Mouse (Mus musculus) 3134 (cell line): ENCODE data around the gene Mrpl35.
A peak's percentile ranks its signal among the peaks of the same experiment; 100 is the strongest.

Experiments
- DNase-seq: peaks from one replicate; pipeline ENCODE4 v3.0.0-alpha.2; 2011; ENCODE audit warnings: low spot score; ENCODE audit not compliant: insufficient read length; ENCODE audit errors: extremely low read depth

Mrpl35 gene

GRCm38 (mm10) chr6:71801011-71801713 lies 25.6 kb downstream of the Mrpl35 start:
- DNase-seq, result no peak

DNA sequence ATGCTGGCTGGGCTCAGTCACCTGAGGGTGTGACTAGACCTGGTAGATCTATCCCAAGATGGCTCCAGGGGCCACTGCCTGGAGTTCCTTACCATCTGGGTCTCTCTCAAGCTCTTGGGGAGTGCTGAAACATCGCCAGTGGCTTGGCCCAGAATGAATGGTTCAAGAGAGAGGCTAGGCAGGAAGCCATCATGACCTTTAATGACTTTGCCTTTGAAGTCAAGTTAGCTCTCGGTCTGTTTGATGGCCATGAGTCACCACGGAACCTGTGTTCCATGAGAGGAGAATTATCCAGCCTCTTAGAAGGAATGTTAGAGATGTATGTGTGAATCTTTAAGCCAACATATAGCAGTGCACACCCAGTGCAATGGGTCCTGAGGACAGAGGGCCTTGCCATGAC lies 27.4 kb downstream of the Mrpl35 start:
- DNase-seq, result no peak

GRCm38 (mm10) chr6:71791771-71792170 lies 35.0 kb downstream of the Mrpl35 start:
- no peak for DNase-seq

- peak; percentile 61 for DNase-seq
Measured at GRCm38 (mm10) chr6:71788348-71788747, 38.4 kb downstream of the Mrpl35 start.

DNA sequence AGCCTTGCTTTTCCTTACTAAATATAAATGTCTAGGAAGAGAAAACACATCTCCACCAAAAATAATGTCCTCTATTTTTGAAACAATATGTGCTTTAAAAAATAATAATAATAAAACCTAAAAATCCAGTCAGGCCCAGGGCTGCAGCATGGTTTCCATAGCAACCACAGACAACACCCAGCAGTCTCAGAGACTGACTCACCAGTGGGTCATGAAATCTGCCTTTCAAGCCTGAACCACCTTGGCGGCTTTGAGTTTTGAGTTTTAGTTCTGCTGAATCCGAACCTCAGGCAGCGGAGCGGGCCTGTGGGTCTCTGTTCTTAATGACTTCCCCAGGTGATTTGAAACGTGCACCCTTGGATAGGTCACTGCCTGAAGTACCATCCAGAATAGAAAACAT lies 43.6 kb downstream of the Mrpl35 start:
- no peak for DNase-seq

GRCm38 (mm10) chr6:71780431-71780830 lies 46.3 kb downstream of the Mrpl35 start:
- no peak for DNase-seq

- DNase-seq, result no peak
Measured at GRCm38 (mm10) chr6:71779831-71780230, 46.9 kb downstream of the Mrpl35 start.

DNA sequence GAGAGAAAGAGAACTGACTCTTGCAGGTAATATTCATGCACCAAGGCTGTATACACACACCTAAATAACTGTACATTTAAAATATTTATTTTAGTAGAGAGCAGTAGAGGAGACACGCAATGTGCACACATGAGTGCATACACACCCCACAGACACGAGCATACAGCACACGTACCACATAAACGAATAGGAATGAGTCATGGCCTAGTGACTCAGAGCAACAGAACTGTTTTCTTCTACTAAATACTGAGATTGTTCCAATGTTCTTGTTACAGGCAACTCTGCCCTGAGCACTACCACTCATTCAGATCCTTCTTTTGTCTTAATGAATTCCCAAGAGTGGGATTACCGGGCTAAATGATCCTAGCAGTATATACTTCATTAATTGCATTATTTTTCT lies 48.8 kb downstream of the Mrpl35 start:
- no peak for DNase-seq

- DNase-seq, result no peak
Measured at GRCm38 (mm10) chr6:71772636-71773208, 54.0 kb downstream of the Mrpl35 start.

DNA sequence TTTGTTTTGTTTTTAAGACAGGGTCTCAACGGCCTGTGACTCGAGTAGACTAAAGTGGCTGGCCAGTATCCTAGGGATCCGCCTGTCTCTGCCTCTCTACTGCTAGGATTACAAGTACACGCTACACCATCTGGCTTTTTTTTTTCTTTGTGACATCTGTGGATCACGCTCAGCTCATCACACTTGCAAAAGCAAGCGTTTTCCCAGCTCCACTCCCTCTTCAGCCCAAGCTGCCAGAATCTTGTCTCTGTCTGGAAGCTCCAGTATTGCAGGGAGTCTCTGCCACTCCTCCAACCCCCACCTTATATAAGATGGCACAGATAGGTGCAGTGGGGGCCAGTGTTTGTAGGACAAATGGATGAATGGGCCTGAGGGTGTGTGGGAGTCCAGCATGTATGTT lies 54.6 kb downstream of the Mrpl35 start:
- no peak for DNase-seq

GRCm38 (mm10) chr6:71771282-71771681 lies 55.5 kb downstream of the Mrpl35 start:
- no peak for DNase-seq

GRCm38 (mm10) chr6:71770856-71771255 lies 55.9 kb downstream of the Mrpl35 start:
- DNase-seq, result no peak

DNA sequence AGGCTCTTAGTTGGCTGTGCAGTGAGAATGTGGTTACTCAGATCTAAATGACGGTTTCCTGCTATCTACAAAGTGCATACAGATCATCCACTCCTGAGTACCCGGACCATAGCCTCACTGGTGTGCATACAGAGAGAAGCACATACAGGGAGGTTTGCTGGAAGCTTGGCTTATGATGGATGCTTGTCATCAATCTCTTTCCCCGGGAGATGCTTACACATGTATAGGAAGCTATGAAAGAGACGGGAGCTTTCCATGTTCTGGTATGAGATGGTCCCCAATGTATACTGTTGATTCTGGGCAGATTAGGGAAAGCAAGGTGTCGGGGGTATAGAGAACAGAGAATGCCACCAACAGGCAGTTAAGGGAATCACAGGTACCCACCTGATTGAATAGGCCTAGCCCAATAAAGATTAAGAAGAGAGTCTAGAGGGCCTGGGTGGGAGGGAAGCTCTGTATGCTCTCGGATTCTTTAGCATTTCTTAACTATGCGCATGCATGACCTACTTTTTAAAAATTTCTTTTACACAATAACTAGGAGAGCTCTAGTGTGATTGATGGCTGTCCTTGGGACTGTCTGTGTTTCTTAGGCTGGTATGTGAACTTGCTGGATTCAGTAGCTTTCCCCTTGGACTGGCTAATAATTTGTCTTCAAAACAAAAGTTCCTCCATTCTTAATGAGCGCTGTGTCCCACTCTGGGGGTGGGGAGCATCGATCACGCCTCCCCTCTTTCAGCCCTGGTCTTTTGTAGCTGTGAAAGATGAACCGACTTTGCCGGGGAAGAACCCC lies 56.7 kb downstream of the Mrpl35 start:
- DNase-seq, result no peak

DNA sequence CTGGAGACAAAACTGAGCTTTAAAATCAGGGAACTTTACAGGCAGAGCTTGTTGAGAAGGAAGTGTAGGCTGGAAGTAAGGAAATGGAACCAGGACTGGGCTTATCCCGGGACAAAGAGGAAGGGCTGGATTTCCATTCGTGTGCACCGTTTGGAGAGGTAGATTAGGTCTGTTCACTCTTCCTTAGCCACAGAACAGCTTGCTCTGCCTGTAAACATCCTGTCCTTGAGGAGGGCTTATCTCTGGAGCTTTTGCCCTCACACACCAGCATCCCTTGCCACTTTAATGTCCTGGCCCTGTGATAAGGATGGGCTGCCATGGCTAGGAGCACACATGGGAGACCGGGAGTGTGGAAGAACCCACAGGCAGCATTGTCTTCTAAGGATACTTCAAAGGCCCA lies 59.0 kb downstream of the Mrpl35 start:
- DNase-seq, result no peak
